Mouse (Mus musculus) granulocyte monocyte progenitor cell, adult 5-6 weeks (primary cell): ENCODE results near the gene Tns4. TPM values are rescaled to one million over a fixed set of nuclear protein-coding genes. Genes with fewer than 3 reads are reported as not detected.

Experiments
- ATAC-seq: replicated peaks from 2 replicates; pipeline ENCODE4 v1.8.0; 2016; ENCODE audit warnings: mild to moderate bottlenecking, moderate TSS enrichment, inconsistent platforms; ENCODE audit not compliant: poor library complexity, severe bottlenecking
- total RNA-seq, 2 experiments: library from RNA; stranded (forward) in 1 of 2; stranded (reverse) in 1 of 2; fragments of 200-712, 200-1000 nt in 1 of 2; fragments of >200 nt in 1 of 2; fragmentation: Nextera tagmentation in 1 of 2; gene quantifications; 2 replicates each; pipeline ENCODE4 v1.2.3; 2014 to 2017

The Tns4 gene
- 2.8 and 3.0 TPM in 2 replicates for total RNA-seq (2014; fragmentation: Nextera tagmentation)
- 0.62 and 3.1 TPM in 2 replicates for total RNA-seq (2017)

DNA sequence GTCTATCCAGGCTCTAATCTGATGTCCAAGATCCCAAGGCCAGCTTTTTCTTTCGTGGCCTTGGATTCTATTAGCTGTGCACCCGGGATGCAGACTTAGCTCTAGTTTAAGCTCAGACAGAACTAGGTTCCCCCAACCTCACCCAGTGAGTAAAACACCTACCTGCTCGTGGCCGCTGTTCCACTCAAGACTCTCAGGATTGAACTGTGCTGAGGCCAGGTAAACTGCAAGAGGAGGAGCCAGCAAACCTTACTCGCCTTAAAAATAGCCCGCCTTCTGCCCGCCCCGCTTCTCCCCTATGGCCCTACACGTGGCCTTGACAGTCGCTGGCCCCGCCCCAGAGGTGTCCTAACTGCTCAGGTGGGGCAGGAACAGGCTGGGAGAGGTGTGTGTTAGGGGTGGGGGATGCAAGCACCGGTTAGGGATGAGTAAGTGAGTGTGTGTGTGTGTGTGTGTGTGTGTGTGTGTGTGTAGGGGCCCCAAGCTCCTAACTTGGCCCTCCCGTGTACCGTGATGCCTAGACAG lies at the start of gene Tns4:
Gene Tns4 (minus strand): TSS at position 230 of the 525 bp plus-strand sequence.
- no peak for ATAC-seq

DNA sequence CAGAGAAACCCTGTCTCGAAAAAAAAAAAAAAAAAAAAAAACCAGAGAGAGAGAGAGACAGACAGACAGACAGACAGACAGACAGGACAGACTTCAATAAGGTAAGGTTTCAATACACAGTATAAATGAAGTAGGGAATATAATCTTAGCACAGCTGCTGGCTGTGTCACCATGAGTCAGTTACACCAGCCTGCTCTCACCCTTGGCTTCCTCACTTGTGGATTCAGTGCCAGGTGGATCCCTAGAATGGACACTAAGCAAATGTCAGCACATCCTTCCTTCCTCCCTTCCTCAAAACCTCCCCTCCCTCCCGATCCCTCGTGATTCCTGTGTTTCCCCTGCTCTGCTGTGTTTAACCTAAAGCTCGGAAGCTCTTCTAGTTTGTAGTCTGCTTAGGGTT lies 48.3 kb upstream of the Tns4 start:
- ATAC-seq = no peak

DNA sequence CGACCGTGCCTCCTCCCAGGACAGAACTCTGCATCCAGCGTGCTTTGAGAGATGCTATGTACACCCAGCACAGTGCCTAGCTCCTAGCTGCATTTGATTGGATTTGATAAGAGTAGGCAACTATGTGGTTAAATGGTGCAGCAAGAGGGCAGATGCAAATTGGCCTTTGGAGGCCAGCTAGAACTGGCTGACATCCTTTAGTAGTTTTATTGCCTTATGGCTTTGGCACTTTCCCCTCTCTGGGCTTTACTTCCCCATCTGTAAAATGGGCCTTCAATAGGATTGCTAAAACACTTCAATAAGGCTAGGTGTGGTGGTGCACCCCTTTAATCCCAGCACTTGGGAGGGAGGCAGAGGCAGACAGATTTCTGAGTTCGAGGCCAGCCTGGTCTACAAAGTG lies 47.9 kb upstream of the Tns4 start:
- no peak for ATAC-seq

DNA sequence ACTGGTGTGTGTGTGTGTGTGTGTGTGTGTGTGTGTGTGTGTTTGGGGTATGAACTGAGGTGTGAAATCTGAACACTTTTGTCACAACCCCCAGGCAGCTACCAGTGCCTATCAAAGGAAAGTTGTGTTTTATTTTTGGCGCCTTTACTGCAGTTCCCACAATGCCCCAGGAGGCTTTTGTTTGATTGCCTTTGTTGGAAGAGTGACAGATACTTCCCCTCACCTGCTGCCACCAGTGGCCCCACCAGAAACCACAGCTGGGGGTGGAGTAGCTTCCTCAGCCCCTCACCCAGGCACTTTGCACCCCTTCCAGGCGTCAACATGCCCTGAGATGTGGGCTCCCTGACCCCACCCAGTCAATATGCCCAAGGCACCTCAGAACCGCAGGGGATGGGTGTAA lies 47.3 kb upstream of the Tns4 start:
- ATAC-seq = no peak

DNA sequence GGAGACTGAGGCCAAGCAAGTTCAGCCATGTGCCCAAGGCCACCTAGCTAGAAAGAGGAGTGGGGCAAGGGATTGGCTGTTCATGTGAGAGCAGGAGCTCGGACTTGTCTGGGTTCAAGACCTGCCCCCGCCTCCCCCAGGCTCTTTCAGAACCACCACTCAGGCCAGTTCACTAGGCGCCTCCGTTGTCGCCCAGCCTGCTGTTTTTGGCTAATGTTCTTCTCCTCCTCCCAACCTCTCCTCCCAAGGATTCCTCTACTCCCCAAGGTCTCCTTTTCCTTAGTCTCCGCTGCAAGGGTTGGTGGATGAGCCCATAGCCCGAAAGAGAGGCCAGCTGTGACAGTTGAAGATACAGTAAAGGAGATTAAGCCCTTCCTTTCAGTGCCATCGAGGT lies 45.9 kb upstream of the Tns4 start:
- no peak for ATAC-seq

DNA sequence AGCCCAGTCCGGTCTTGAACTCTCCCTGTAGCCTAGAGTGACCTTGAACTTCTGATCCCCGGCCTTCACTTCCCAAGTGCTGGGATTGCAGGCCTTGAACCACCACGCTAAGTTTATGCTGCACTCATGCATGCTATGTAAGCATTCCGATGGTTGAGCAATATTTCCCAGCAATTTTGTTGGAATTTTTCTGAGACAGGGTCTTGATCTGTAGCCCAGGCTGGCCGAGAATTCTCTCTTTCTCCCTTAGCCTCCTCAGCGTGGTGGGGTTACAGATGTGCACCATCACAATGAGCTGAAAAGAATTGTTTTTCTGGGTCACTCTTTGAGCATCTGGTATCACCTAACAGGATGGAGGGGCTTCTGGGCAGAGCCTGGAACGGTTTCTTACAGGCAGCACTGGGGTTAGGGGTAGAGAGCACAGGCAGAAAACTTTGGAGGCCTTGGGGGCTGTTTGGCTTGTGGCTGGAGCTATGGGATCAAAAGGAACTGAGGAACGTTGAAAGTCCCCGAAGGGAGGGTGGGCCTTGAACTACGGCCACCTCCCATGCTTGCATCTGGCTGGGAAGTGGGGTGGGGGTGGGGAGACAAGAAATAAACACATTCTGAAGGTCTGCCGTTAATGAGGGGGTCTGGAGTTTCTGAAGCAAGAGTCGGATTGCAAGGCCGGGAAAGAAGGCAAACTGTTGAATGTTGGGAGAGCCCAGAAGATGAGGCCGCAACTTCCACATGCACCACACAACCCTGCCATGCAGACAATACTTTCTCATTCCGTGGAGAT lies 45.4 kb upstream of the Tns4 start:
- ATAC-seq = no peak

DNA sequence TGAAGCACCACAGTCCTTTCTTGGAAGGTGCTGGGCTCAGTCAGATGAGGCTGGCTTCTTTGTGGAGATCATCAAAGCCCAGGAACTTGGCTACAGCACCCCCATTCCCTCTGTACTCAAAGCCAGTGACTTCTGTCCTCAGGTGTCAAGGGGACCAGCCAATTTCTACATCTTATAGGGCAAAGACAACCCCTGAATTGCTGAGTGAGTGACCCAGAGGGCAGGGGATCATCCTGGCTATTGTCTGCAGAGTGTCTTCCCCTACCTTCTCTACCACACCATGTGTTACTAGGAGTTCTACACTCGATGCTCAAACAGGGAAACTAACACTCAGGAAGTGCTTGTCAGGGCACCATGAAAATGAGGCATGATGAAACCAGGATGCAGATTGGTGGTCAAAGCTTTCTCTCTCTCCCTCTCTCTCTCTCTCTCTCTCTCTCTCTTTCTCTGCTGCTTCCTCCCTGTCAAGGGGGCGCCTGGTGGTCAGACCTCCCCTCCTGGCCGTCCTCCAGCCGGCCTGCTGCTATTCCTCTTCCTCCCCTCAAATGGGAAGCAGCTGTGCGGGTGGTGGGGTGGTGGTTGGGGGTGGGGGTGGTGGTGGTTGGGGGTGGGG lies 44.3 kb upstream of the Tns4 start:
- ATAC-seq = peak; percentile 81

DNA sequence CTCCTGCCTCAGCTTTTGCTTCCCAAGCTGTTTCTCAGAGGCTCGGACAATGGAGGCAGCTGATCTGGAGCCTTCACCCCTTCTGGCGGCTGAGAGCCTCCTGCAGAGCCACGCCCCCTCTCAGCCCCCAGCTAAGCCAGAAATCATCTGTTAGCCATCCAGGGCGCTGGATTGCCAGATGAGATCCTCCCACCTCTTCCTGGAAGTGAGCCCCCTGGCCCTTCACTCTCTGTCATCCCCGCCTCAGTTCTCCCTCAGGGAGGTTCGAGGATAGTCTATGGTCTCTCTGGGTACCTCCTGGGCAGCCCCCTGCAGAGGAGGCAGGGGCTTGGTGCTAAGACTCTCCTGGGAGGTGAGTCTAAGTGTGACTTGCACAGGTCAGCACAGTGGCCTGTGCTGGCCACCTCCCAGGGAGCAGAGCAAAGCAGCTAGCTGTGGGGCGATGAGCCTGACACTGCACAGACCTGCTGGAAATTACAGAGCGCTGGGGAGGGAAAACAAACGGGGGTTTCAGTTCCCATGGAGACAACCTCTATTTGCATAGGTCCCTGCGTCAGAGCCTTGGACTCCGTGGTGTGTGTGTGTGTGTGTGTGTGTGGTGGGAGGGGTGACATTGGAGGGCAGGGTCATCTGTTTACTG lies 43.1 kb upstream of the Tns4 start:
- ATAC-seq = peak; percentile 63

DNA sequence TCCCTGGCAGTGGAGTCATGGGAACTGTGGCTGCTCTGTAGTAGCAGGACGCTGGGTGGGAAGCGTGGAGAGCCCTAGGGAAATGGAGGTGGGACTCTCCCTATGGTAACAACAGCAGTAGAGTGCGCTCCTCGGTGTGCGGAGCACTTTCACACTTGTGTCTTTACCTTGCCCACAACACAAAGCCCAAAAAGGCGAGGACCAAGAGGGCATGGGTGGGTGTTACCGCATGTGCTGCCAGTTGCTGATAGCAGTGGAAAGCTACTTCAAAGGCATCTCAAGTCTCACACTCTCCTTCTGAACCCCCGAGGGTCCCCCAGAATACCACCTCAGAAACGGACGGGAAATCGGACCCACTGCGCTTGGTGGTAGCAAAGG lies 42.3 kb upstream of the Tns4 start:
- no peak for ATAC-seq

DNA sequence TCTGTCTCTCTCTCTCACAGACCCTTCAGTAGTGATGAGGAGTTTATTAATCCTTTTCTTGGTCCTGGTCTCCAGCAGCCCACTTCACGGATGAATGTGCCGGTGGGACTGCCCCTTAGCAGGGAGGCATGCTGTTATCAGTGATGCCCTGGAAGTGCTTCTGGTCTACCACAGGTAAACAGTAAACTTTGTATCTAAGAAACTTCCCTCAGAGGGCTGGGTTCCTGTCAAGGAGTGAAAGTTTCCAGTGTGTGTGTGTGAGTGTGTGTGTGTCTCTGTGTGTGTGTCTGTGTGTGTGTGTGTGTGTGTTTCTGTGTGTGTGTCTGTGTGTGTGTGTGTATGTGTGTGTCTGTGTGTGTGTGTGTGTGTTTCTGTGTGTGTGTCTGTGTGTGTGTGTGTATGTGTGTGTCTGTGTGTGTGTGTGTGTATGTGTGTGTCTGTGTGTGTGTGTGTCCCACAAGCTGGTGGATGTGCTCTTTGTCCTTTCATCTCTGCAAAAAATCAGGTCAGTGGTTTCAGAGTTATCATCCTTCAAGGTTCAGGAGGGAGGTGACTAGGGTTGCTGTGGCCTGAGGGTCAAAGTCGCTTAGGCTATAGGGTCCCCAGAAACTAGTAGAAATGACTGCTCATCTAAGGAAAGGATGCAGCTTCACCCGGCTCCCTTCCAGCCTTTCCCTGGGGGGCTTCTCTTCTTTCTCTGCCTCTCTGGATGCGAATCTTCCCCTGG lies 41.8 kb upstream of the Tns4 start:
- no peak for ATAC-seq

DNA sequence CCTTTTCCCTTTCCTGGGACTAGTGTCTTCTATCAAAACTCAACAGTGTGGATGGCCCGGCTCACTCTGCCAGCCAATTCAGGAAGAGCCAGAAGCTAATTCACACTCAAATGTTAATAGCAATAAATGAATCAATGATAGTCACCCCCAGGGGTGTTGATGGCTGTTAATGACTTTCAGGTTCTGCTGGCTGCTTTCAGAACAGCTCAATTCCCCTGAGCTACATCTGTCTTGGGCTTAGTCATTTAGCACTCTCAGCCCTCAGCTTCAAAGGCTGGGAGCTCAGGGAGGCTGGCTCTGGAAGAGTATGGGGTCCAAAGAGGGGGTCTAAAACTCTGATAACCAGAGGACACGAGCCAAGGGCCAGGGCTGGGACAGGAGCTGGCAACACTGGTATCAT lies 40.2 kb upstream of the Tns4 start:
- no peak for ATAC-seq

DNA sequence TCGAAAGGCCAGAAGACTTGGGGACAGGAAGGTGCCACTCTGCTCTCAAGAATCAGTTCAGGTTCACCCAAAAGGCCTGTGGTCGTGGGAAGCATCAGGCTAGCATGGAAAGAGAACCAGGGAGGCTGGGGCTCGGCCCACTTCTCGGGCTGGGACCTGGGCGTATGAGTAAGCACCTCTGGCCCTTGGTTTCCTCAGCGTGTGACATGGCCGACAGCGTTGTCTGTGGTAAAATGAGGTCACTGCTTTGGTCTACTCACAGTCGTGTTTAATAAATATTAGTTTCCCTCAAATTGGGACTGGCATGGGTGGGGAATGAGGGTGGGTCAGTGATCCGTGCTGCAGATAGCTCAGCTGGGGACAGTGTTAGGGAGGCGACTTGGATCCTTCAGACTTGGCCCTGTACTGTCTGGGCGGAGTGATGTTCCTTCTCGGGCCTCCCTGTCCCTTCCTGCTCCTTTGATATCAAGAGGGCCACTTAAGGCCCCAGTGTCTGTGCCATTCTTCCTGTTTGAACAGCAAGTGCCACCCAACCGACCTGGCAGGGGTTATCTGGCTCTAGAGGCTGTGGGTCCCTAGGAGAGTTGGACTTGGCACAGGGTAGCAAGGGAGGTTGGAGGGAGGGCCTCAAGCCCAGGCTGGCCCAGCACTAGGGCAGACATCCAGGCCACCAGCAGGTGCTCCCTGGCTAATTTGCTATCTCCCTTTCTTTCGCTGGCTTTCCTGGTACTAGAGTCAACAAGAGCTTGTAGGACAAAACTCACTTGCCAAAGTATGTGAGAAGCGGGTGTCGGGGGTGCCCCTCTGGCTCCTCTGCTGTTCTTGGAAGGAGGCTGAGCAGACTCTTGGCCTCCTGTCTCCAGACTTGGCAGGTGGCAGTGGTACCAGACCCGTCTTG lies 38.9 kb upstream of the Tns4 start:
- ATAC-seq = no peak

DNA sequence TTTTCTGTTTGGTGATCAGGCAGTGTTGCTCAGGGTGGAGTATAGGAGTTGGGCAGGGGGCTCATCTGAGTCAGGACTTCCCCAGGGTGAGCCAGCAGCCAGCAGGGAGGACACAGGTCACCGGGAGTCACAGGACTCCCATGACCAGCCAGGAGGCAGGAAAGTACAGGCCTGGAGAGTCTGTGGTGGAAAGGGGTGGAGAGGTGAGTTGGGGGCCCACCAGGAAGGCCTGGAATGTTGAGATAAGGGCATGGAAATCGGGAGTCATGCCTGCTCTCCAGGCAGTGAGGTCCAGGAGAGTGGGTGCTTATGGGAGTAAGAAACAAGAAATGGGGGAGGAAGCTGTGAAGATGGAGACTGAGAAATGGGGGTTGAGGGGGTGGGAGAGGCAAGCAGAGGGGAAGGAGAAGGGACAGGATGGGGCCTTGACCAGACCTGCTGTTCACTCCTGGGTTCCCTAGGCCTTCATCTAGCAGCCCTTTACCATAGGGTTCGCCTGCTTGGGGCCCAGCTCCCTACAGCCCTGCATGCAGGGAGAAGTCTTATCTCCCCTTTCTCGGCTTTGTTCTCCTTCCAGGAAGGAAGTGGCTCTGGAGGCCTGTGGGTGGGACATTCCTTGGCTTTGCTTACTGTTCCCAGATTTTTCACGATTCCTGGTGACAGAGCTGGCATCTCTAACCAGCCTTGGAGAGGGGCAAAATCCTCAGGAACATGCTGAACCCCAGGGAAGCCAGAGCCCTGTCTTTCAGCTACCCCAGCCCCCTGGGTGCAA lies 37.6 kb upstream of the Tns4 start:
- ATAC-seq = no peak

DNA sequence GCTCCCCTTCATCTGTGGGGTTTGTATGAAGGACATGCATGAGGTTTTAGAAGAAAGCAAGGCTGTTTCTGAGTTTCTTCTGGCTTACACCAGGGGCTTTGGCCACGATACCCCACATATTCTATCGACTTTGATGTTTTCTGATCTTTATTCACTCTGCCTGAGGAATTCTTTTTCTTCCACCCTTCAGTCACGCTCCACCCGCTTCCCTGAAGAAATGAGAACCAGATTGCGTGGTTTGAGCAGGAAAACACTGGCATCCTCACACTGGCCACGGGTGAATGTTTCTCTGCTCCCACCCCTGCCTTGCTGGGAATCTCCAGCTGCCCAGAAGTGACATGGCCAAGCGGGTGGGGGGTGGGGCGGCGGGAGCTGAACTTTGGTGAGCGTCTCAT lies 35.5 kb upstream of the Tns4 start:
- no peak for ATAC-seq

DNA sequence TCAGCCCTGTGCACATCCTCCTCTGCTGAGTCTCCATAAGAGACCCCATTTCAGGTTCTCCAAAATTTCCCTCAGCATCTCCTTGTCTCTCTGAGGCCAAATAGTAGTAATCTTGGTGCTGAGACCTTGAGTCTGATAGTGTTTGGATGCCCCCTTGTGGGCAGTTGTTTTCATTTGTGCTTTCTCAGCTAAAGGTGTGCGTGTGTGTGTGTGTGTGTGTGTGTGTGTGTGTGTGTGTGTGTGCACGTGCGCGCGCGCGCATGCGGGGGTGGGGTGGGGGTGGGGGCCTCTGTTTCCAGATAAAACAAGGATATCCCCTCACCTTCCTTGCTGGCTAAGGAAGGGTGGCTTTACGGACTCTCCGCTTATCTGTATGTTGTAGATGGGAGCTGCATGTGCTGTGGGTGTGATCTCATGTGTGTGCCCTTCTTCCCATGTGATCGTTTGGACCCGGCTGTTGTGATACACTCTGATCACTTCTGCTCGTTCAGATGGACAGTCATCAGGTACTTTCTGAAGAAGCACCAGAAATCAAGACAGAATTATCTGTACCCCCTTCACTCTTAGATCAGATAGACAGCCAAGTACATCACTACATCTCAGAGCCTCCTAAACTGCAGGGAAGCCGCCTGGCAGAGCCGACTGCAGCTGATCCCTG lies 35.0 kb upstream of the Tns4 start:
- ATAC-seq = peak; percentile 68

DNA sequence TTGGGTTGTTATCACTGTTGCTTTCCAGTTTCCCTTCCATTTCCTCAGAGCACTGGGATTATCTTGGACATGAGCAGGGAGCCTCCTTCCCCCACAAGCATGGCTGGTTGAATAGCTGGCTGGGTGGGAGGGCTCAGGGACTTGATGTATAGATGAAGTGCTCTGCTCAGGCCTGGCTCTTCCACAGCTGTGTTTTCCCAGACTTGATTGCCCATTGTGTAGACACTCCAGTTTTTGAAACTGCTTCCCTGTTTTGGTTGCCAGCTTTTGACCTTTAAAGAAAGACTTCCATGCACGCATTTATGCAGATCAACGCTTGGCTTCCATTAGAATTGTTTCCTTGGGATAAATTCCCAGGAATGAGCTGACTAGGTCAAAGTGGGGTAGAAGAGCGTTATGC lies 33.6 kb upstream of the Tns4 start:
- ATAC-seq = no peak

DNA sequence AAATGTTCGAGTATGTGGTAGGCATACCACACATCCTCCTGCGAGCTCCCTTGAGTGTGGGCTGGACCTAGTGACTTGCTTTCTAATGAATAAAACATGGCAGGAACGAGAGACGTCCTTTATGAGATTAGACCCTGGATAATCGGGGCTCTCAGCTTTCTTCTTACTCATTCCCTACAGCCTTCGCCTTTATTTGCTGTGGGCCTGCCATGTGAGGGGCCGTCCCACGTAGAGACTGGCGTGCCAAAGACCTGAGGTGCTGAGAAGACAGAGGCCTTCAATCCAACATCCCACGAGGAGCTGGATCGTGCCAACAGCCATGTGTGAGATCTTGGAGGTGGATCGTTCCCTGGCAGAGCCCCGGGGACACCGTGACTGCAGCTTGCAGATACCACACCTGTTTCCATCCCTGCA lies 32.1 kb upstream of the Tns4 start:
- ATAC-seq = no peak

DNA sequence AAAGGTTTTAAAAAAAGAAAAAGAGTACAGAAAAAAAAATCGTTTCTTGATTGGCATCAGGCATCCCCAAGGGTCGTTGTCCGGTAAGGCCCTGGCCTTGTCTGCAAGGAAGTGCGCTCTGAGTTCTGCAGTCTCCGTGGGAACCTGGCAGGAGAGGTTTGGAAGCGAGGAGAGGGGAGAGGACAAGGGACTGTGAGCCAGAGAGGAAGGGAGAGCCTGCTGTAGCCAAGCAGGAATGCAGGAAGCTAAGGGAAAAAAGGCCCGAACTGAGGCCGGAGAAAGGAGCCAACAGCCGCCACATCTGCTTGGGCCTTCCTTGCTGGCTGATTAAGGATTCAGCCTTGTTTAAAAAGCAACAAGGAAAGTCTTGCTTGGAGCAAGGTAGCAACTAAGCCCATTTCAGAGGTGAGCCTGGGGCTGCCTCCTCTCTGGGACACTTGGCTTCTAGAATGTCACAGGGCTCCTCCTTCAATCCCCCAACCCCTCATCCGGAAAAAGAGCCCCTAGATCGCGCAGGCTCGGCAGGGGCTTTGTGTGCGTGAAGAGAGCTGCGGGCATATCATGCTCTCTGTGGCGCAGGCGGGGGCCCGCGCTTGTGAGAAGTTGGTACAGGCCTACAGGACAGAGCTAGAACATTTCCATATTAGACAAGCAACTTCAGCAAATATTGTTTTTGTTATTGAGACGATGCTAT lies 31.6 kb upstream of the Tns4 start:
- ATAC-seq = no peak
